In the genomic region with DNA sequence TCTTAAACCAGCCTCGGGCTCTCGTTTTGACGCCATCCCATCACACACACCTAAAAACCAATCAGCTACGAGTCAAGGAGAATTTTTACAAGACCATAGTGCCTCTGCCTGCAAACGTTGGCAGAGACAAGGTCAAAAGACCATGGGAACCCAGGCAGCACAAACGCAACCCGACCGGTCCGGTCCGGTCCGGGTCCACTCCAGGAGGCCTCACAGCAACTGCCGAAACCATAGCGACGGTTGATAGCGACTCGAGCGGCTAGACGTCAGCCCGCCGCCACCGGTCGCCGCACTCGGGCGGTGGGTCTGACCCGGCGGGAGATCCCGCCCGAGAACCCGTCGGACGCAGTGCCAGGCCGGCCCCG, we compare ENCODE assay signal across 8 mouse cellular contexts. TPM values are rescaled to one million over a fixed set of nuclear protein-coding genes. Genes with fewer than 3 reads are reported as not detected.
DNase-seq lines count a peak whose midpoint lies in the region; ATAC-seq lines count a peak whose summit lies in the region.

A gene (plus strand): TSS at position 111 of the 365 bp plus-strand sequence.

- H3K36me3 ChIP-seq in heart, embryonic 16.5 days (ENCODE audit: control insufficient read depth, insufficient read depth) = peaks cover 23% of the 10 kb centered on the region
- peaks cover 12% of the 10 kb centered on the region for H3K36me3 ChIP-seq in intestine, embryonic 15.5 days
- H3K36me3 ChIP-seq in midbrain, embryonic 12.5 days = peaks cover 26% of the 10 kb centered on the region

- peak within 1 kb of the TSS; percentile 86 for H3K27ac ChIP-seq in heart, embryonic 16.5 days (ENCODE audit: low read length)
- H3K27ac ChIP-seq in brown adipose tissue, adult 24 weeks (replicated peaks; ENCODE audit: low read depth, low read length) = peak within 1 kb of the TSS; percentile 89
- peak within 1 kb of the TSS; percentile 80 for H3K27ac ChIP-seq in intestine, embryonic 15.5 days
- H3K27ac ChIP-seq in midbrain, embryonic 12.5 days (replicated peaks) = peak within 1 kb of the TSS; percentile 70

- intact Hi-C loops in gastrocnemius, postnatal 36 days (cut with DNase I) = loop anchor here (2.0 kb wide), 1 partner anchor 19 kb away; a partner anchor contains a TSS

- no peaks in the 10 kb centered on the region for H3K27me3 ChIP-seq in heart, embryonic 16.5 days (ENCODE audit: control insufficient read depth, insufficient read depth, low read length)
- H3K27me3 ChIP-seq in intestine, embryonic 15.5 days (replicated peaks) = no peaks in the 10 kb centered on the region
- H3K27me3 ChIP-seq in midbrain, embryonic 12.5 days = 0 out of 2 replicates have a peak, but pooled peaks cover 9% of the 10 kb centered on the region

- peak within 1 kb of the TSS; percentile 100 for H3K9ac ChIP-seq in heart, embryonic 16.5 days (ENCODE audit: low read length)
- H3K9ac ChIP-seq in intestine, embryonic 15.5 days = peak within 1 kb of the TSS; percentile 98
- peak within 1 kb of the TSS; percentile 98 for H3K9ac ChIP-seq in midbrain, embryonic 12.5 days (replicated peaks)

- peak within 1 kb of the TSS; percentile 91 for H3K4me2 ChIP-seq in heart, embryonic 16.5 days (ENCODE audit: low read depth, low read length)
- peak within 1 kb of the TSS; percentile 74 for H3K4me2 ChIP-seq in intestine, embryonic 15.5 days (replicated peaks)
- peak within 1 kb of the TSS; percentile 75 for H3K4me2 ChIP-seq in midbrain, embryonic 12.5 days (replicated peaks)

- no peaks in the 10 kb centered on the region for H3K9me3 ChIP-seq in heart, embryonic 16.5 days (replicated peaks; ENCODE audit: control insufficient read depth, low read length)
- no peaks in the 10 kb centered on the region for H3K9me3 ChIP-seq in intestine, embryonic 15.5 days
- H3K9me3 ChIP-seq in midbrain, embryonic 12.5 days = no peaks in the 10 kb centered on the region

- DNase-seq in heart, postnatal 4 days = no peak
- no peak for DNase-seq in thymus, postnatal 14 days
- no peak for DNase-seq in layer of hippocampus, adult 11-12 months (ENCODE audit: low spot score)
- DNase-seq in gastrocnemius, postnatal 36 days = no peak

- 0 out of 2 replicates have a peak, but pooled peaks have one; percentile 2 for ATAC-seq in heart, embryonic 16.5 days (replicated peaks; ENCODE audit: extremely low read depth, insufficient read depth, low FRiP score)
- no peak for ATAC-seq in intestine, embryonic 15.5 days
- ATAC-seq in midbrain, embryonic 12.5 days (ENCODE audit: low FRiP score, low read depth) = no peak; the same call in 1 of the 2 replicates

- under 1% methylated on average over 34 of the region's 34 CpGs for WGBS in heart, embryonic 16.5 days
- WGBS in intestine, embryonic 15.5 days = under 1% methylated on average over 34 of the region's 34 CpGs
- under 1% methylated on average over 34 of the region's 34 CpGs for WGBS in midbrain, embryonic 12.5 days

- H3K4me3 ChIP-seq in heart, embryonic 16.5 days (ENCODE audit: low read length) = peak within 1 kb of the TSS; percentile 100
- peak within 1 kb of the TSS; percentile 95 for H3K4me3 ChIP-seq in brown adipose tissue, adult 24 weeks (ENCODE audit: insufficient read depth, low read depth, low read length)
- peak within 1 kb of the TSS; percentile 98 for H3K4me3 ChIP-seq in intestine, embryonic 15.5 days (replicated peaks)
- H3K4me3 ChIP-seq in midbrain, embryonic 12.5 days = peak within 1 kb of the TSS; percentile 92

- H3K4me1 ChIP-seq in heart, embryonic 16.5 days (ENCODE audit: control insufficient read depth, insufficient read depth, low read length) = peaks cover 4% of the 10 kb centered on the region
- no peaks in the 10 kb centered on the region; the same call in 1 of the 2 replicates for H3K4me1 ChIP-seq in brown adipose tissue, adult 24 weeks (ENCODE audit: control insufficient read depth, insufficient read depth, insufficient read length, low read length)
- peaks cover 3% of the 10 kb centered on the region; the same call in 1 of the 2 replicates for H3K4me1 ChIP-seq in intestine, embryonic 15.5 days (replicated peaks)
- peaks cover 8% of the 10 kb centered on the region for H3K4me1 ChIP-seq in midbrain, embryonic 12.5 days

RNA-seq across cellular contexts. Expression of the gene that starts here (rescaled TPM):
- polyA plus RNA-seq in heart, embryonic 16.5 days (2015; fragmentation: Nextera tagmentation; extraction: Ambion mirVana) = 0.99 and 2.5 TPM in 2 replicates
- total RNA-seq in heart, postnatal 4 days (2021) = 1 to 10 TPM; 2.1 to 2.5 TPM
- not detected in 2 replicates for polyA plus RNA-seq in brown adipose tissue, adult 24 weeks (2012; ENCODE audit: insufficient read depth, insufficient read length, missing spikeins)
- 0.82 and 1.3 TPM in 2 replicates for polyA plus RNA-seq in intestine, embryonic 15.5 days (2015; fragmentation: Nextera tagmentation; extraction: Ambion mirVana)
- 2.0 and 2.3 TPM in 2 replicates for polyA plus RNA-seq in midbrain, embryonic 12.5 days (2016; fragmentation: Nextera tagmentation; extraction: Ambion mirVana)
- under 1 TPM; 0.07 to 0.20 TPM for total RNA-seq in gastrocnemius, postnatal 36 days (2021)
